Mouse (Mus musculus) lung, adult 2 months (tissue): ENCODE results near the gene Olfr56.

Experiments used
- CTCF ChIP-seq: fragments of 200-500 bp; IDR thresholded peaks from 2 replicates; pipeline ENCODE4 v1.5.1; 2011; ENCODE audit warnings: mild to moderate bottlenecking, low read length, control low read depth; ENCODE audit not compliant: insufficient read depth
- POLR2A ChIP-seq: fragments of 200-500 bp; IDR thresholded peaks from 2 replicates; pipeline ENCODE4 v1.6.1; 2011; ENCODE audit warnings: low read depth, mild to moderate bottlenecking, control low read depth, low read length, borderline replicate concordance; ENCODE audit errors: extremely low read depth

DNA sequence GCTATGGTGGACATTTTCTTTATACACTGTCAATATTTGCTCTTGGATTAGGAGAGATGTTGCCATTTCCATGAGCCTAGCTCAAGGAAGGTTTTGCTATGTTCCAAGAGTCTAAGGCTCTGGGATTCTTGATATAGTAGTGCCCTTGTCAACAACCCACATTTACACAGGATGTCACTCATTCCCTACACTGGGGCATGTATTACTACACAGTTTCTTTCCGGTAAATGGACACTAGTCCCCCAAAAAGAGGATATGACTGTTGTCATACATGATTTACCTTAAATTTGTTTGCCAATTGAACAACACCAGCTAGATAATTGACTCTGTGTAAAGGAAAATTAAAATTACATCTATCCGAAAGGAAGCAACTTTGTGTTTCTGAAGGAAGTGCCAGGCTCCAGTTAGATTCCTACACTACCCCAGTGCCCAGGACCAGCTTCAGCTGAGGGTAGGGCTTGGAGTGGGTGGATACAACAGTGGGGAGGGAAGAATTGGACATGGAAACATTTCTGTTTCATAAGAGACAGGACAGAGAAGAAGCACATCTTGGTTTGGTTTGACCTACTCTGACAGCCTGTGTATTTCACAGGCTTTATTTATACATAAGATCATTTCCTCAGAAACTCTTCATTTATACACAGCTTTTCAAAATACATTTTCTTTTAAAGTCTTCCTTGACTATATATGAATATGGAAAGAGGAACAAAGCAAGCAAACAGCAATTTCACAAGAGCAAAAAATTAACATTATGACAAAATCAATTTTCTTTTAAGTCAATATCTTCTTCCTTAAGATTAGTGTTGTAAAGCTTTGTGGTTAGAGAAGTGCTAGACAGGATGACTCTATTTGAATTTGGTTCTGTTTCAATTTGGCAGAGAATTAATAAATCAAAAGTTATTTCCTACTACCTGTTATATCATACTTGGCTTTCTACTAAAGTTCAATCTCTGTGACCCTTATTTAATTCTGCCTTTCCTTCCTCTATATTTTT lies 178.4 kb downstream of the Olfr56 start:
- no peak for TF ChIP-seq POLR2A
- no peak for TF ChIP-seq CTCF
